Mouse (Mus musculus): ENCODE results near the gene Hectd1. TPM values are rescaled to one million over a fixed set of nuclear protein-coding genes. Genes with fewer than 3 reads are reported as not detected.

Gene Hectd1
- total and polyA plus RNA-seq, 3 experiments: 35.0 to 273 (median 249) TPM

DNA sequence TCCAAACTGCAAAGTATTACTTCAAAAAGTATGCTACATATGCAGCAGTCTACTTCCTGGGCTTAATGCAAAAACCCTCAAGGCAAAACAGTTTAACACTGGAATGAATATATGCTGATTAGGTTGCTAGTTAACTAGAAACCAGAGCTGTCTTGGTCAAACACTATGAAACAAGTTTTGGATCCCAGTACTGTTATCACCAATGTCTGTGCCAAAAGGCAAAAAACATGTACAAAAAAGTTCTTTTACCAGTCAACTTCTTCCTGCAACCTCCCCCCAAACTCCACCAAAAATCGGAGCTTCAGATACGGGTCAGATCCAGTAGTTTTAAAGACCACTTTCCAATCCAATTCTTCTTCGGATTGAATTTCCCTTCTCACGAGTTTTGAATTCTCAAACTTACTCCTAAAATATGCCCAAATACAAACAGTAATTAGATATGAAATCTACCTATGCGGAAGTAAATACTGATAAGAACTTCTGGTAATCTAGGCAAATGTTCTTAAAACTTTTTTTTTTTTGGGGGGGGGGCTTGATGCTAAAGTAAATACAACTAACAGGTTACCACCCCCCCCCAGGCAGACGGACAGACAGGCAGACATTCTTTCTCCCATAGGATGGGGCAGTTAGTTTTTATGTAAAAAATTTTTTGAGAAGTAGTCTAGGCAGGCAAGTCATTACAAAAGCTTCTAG lies 1.2 kb downstream of the Hectd1 start:
- peaks cover 48% of the 10 kb centered on the region for H3K4me1 ChIP-seq (ENCODE audit: insufficient read depth, low read depth, low read length)
- no peak for TF ChIP-seq GATA1 (IDR thresholded peaks at IDR 0.05; ENCODE audit: borderline replicate concordance, low read length)
- no peak for TF ChIP-seq POLR2AphosphoS5 (IDR thresholded peaks at IDR 0.05; ENCODE audit: insufficient replicate concordance, low read depth, low read length)
- TF ChIP-seq TAL1 (conservative IDR thresholded peaks at IDR 0.05; ENCODE audit: low read depth, low read length): no peak
- TF ChIP-seq GATA2 (IDR thresholded peaks at IDR 0.05; ENCODE audit: borderline replicate concordance, low read depth, low read length): no peak
- no peak for TF ChIP-seq CTCF (IDR thresholded peaks at IDR 0.05; ENCODE audit: low read depth, low read length)
- H3K36me3 ChIP-seq (replicated peaks): peaks cover 45% of the 10 kb centered on the region
- ATAC-seq (ENCODE audit: extremely low read depth, insufficient number of reproducible peaks, low FRiP score, poor library complexity, severe bottlenecking) (no peak), DNase-seq (ENCODE audit: low spot score) (no peak)
- no peaks in the 10 kb centered on the region for H3K9me3 ChIP-seq (replicated peaks)
- H3K4me3 ChIP-seq (ENCODE audit: low read depth, low read length): peak overlapping the region; percentile 98
- no peaks in the 10 kb centered on the region for H3K27me3 ChIP-seq (ENCODE audit: insufficient read depth, low read length)

DNA sequence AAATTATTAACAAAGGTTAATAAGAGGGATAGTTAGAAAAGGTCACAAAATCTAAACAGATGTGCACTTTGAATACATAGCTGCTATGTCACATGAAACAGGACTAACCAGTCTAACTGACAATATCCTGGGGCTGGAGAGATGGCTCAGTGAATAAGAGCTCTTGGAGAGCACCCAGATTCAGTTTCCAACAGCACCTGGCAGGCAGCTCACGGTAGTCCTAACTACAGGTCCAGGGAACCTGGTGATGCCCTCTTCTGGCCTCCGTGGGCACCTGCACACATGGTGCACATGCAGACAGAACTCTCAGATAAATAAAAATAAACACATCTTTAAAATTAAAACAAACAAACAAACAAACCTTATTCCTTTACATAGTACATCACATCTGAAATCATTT lies 4.0 kb downstream of the Hectd1 start:
- H3K4me1 ChIP-seq (ENCODE audit: insufficient read depth, low read depth, low read length): peaks cover 52% of the 10 kb centered on the region
- H3K27me3 ChIP-seq (ENCODE audit: insufficient read depth, low read length): no peaks in the 10 kb centered on the region
- ATAC-seq (ENCODE audit: extremely low read depth, insufficient number of reproducible peaks, low FRiP score, poor library complexity, severe bottlenecking) (no peak), DNase-seq (ENCODE audit: low spot score) (no peak)
- peak overlapping the region; percentile 37; the same call in 1 of the 2 replicates for H3K4me3 ChIP-seq (ENCODE audit: low read depth, low read length)
- H3K36me3 ChIP-seq (replicated peaks): peaks cover 55% of the 10 kb centered on the region
- no peaks in the 10 kb centered on the region for H3K9me3 ChIP-seq (replicated peaks)
- TF ChIP-seq CTCF (IDR thresholded peaks at IDR 0.05; ENCODE audit: low read depth, low read length): no peak
- TF ChIP-seq GATA2 (IDR thresholded peaks at IDR 0.05; ENCODE audit: borderline replicate concordance, low read depth, low read length): no peak
- no peak for TF ChIP-seq TAL1 (conservative IDR thresholded peaks at IDR 0.05; ENCODE audit: low read depth, low read length)
- no peak for TF ChIP-seq GATA1 (IDR thresholded peaks at IDR 0.05; ENCODE audit: borderline replicate concordance, low read length)
- no peak for TF ChIP-seq POLR2AphosphoS5 (IDR thresholded peaks at IDR 0.05; ENCODE audit: insufficient replicate concordance, low read depth, low read length)

DNA sequence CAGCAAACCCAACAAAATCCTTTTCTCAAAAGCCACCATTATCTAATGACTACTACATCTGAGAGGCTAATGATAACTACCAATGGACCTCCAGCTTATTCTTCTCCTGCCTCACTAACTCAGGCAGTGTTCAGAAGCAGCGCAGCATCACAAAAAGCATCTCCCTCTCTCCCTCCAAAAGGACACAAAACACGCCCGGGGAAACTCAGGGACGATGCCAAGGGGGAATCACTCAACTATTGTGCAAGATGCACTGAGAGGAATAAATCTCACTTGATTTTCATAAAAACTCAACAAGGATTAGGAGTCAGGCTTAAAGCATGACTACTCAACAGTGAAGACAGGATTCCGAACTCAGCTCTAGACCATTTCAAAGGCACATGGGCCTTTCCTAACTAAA lies 6.0 kb downstream of the Hectd1 start:
- peaks cover 65% of the 10 kb centered on the region for H3K4me1 ChIP-seq (ENCODE audit: insufficient read depth, low read depth, low read length)
- DNase-seq (ENCODE audit: low spot score): no peak

DNA sequence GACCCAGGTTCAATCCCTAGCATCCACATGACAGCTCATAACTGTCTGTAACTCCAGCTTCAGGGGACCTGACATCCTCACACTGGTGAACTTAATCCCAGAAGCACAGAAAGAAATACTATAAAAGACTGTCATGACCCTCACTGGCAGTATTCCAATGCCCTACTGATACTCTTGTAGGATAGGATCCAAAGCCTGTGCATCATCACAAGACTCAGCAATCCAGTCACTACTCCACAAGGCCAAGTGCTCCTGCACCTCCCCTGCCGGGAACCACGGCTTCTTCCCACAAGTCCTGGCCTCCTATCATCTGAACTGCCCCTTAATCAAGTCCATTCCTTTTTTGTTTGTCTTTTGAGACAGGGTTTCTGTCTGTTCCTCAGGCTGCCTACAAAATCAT lies 6.5 kb downstream of the Hectd1 start:
- Histone ChIP-seq H3K4me3 (ENCODE audit: low read depth, low read length) (no peak overlapping the region), H3K4me1 (ENCODE audit: insufficient read depth, low read depth, low read length) (peaks cover 70% of the 10 kb centered on the region), H3K36me3 (replicated peaks) (peaks cover 72% of the 10 kb centered on the region), H3K27me3 (ENCODE audit: insufficient read depth, low read length) (no peaks in the 10 kb centered on the region), H3K9me3 (replicated peaks) (no peaks in the 10 kb centered on the region)
- TF ChIP-seq POLR2AphosphoS5 (IDR thresholded peaks at IDR 0.05; ENCODE audit: insufficient replicate concordance, low read depth, low read length): no peak
- TF ChIP-seq GATA1 (IDR thresholded peaks at IDR 0.05; ENCODE audit: borderline replicate concordance, low read length): no peak
- no peak for TF ChIP-seq CTCF (IDR thresholded peaks at IDR 0.05; ENCODE audit: low read depth, low read length)
- TF ChIP-seq TAL1 (conservative IDR thresholded peaks at IDR 0.05; ENCODE audit: low read depth, low read length): no peak
- no peak for TF ChIP-seq GATA2 (IDR thresholded peaks at IDR 0.05; ENCODE audit: borderline replicate concordance, low read depth, low read length)
- DNase-seq (ENCODE audit: low spot score): no peak
- no peak for ATAC-seq (ENCODE audit: extremely low read depth, insufficient number of reproducible peaks, low FRiP score, poor library complexity, severe bottlenecking)

More for the DNA sequence above, 6.0 kb downstream of the Hectd1 start:
- no peak for ATAC-seq (ENCODE audit: extremely low read depth, insufficient number of reproducible peaks, low FRiP score, poor library complexity, severe bottlenecking)
- Histone ChIP-seq H3K27me3 (ENCODE audit: insufficient read depth, low read length) (no peaks in the 10 kb centered on the region), H3K36me3 (replicated peaks) (peaks cover 68% of the 10 kb centered on the region), H3K9me3 (replicated peaks) (no peaks in the 10 kb centered on the region), H3K4me3 (ENCODE audit: low read depth, low read length) (no peak overlapping the region)
- TF ChIP-seq POLR2AphosphoS5 (IDR thresholded peaks at IDR 0.05; ENCODE audit: insufficient replicate concordance, low read depth, low read length) (no peak), CTCF (IDR thresholded peaks at IDR 0.05; ENCODE audit: low read depth, low read length) (no peak), GATA2 (IDR thresholded peaks at IDR 0.05; ENCODE audit: borderline replicate concordance, low read depth, low read length) (no peak), GATA1 (IDR thresholded peaks at IDR 0.05; ENCODE audit: borderline replicate concordance, low read length) (no peak), TAL1 (conservative IDR thresholded peaks at IDR 0.05; ENCODE audit: low read depth, low read length) (no peak)

DNA sequence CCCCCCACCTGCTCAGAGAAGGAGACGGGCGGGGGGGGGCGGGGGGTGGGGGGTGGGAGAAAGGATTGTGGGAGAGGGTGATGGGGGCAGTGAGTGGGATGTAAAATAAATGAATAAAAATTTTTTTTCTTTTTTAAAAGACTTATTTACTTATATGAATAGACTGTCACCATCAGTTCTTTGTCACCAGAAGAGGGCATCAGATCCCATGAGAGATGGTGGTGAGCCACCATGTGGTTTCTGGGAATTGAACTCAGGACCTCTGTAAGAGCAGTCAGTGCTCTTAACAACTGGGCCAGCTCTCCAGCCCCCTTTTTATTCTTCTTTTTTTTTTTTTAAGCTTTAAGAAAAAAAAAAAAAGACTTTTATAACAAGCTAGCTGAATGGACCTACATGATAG lies 7.1 kb downstream of the Hectd1 start:
- ATAC-seq (ENCODE audit: extremely low read depth, insufficient number of reproducible peaks, low FRiP score, poor library complexity, severe bottlenecking) (no peak), DNase-seq (ENCODE audit: low spot score) (no peak)
- no peaks in the 10 kb centered on the region for H3K27me3 ChIP-seq (ENCODE audit: insufficient read depth, low read length)
- H3K9me3 ChIP-seq (replicated peaks): no peaks in the 10 kb centered on the region
- no peak overlapping the region for H3K4me3 ChIP-seq (ENCODE audit: low read depth, low read length)
- peaks cover 73% of the 10 kb centered on the region for H3K4me1 ChIP-seq (ENCODE audit: insufficient read depth, low read depth, low read length)
- peaks cover 77% of the 10 kb centered on the region for H3K36me3 ChIP-seq (replicated peaks)
- TF ChIP-seq GATA2 (IDR thresholded peaks at IDR 0.05; ENCODE audit: borderline replicate concordance, low read depth, low read length) (no peak), CTCF (IDR thresholded peaks at IDR 0.05; ENCODE audit: low read depth, low read length) (no peak), TAL1 (conservative IDR thresholded peaks at IDR 0.05; ENCODE audit: low read depth, low read length) (no peak), POLR2AphosphoS5 (IDR thresholded peaks at IDR 0.05; ENCODE audit: insufficient replicate concordance, low read depth, low read length) (no peak), GATA1 (IDR thresholded peaks at IDR 0.05; ENCODE audit: borderline replicate concordance, low read length) (no peak)

DNA sequence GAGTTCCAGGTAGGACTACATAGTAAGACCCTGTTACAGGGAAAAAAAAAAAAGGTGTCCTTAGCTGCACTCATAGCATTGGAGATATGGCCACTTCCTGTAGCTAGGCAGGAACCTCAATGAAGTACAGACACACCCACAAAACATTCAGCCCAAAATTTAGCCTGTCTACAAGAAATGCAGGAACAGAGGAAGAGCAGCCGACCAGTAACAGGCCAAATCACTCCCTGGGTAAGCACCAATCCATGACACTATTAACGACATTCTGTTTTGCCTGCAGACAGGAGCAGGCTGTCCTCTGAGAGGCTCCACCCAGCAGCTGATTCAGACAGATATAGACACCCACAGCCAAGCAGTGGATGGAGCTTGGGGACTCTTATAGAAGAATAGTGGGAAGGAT lies 8.1 kb downstream of the Hectd1 start:
- TF ChIP-seq POLR2AphosphoS5 (IDR thresholded peaks at IDR 0.05; ENCODE audit: insufficient replicate concordance, low read depth, low read length) (no peak), GATA2 (IDR thresholded peaks at IDR 0.05; ENCODE audit: borderline replicate concordance, low read depth, low read length) (no peak), GATA1 (IDR thresholded peaks at IDR 0.05; ENCODE audit: borderline replicate concordance, low read length) (no peak), CTCF (IDR thresholded peaks at IDR 0.05; ENCODE audit: low read depth, low read length) (no peak), TAL1 (conservative IDR thresholded peaks at IDR 0.05; ENCODE audit: low read depth, low read length) (no peak)
- DNase-seq (ENCODE audit: low spot score) (no peak), ATAC-seq (ENCODE audit: extremely low read depth, insufficient number of reproducible peaks, low FRiP score, poor library complexity, severe bottlenecking) (peak; percentile 88)
- Histone ChIP-seq H3K4me1 (ENCODE audit: insufficient read depth, low read depth, low read length) (peaks cover 67% of the 10 kb centered on the region), H3K9me3 (replicated peaks) (no peaks in the 10 kb centered on the region), H3K36me3 (replicated peaks) (peaks cover 78% of the 10 kb centered on the region), H3K4me3 (ENCODE audit: low read depth, low read length) (no peak overlapping the region), H3K27me3 (ENCODE audit: insufficient read depth, low read length) (no peaks in the 10 kb centered on the region)

Measured in G1E (cell line).